Mouse (Mus musculus): ENCODE results near the gene Dynlrb1. TPM values are rescaled to one million over a fixed set of nuclear protein-coding genes. Genes with fewer than 3 reads are reported as not detected.

Dynlrb1 gene
- total and polyA plus RNA-seq, 3 experiments, result 193 to 329 TPM; not detected in 1

DNA sequence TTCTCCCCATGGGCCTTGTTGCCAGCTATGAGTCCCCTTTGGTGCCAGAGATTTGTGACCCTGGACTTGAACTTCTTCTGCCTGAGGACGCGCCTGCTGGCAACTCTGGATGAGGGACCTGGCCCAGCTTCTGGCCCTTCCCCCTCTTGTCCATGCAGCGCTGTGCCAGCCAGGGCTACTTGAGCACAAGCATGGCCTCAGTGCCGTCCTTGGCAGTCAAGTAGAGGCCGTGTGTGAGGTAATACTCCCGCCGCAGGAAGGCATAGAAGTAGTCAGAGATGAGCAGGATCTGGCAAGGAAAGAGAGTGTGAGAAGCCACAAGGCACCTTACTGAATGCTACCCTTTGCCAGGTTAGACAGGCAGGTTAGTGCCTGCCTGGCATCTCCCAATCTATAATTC, 42.0 kb downstream of the Dynlrb1 start:
- Histone ChIP-seq H3K27ac (ENCODE audit: control insufficient read depth, low read depth, low read length) (no peak overlapping the region), H3K27me3 (ENCODE audit: control insufficient read depth in 1 of 2, insufficient read depth in 2 of 2, low read length in 2 of 2) (no peaks in the 10 kb centered on the region), H3K4me1 (ENCODE audit: control insufficient read depth in 1 of 2, insufficient read depth in 2 of 2, low read length in 2 of 2) (no peaks in the 10 kb centered on the region), H3K9me3 (replicated peaks; ENCODE audit: insufficient read depth, low read length) (no peaks in the 10 kb centered on the region), H3K36me3 (ENCODE audit: control insufficient read depth in 1 of 2, insufficient read depth in 2 of 2, low read length in 2 of 2) (peaks cover 0 to 1% of the 10 kb centered on the region in 2 experiments; a peak in 1 of 4 replicates), H3K79me2 (ENCODE audit: control insufficient read depth, insufficient read depth, low read length, poor library complexity) (no peaks in the 10 kb centered on the region), H3K4me3 (ENCODE audit: control insufficient read depth in 1 of 2, insufficient read depth in 1 of 2, low read depth in 2 of 2, low read length in 2 of 2) (no peak overlapping the region), H3K9ac (ENCODE audit: control insufficient read depth, low read depth, low read length, poor library complexity, severe bottlenecking) (no peak overlapping the region)
- TF ChIP-seq ZKSCAN1 (IDR thresholded peaks at IDR 0.05; ENCODE audit: low read depth, low read length) (no peak), MAFK (IDR thresholded peaks at IDR 0.05; ENCODE audit: borderline replicate concordance, low read depth, low read length) (no peak), ETS1 (IDR thresholded peaks at IDR 0.05; ENCODE audit: low read depth, low read length) (no peak), POLR2AphosphoS5 (IDR thresholded peaks at IDR 0.05; ENCODE audit: borderline replicate concordance, low read depth, low read length) (no peak), ELF1 (IDR thresholded peaks at IDR 0.05; ENCODE audit: low read depth, low read length) (no peak), POLR2A (IDR thresholded peaks at IDR 0.05; ENCODE audit: control insufficient read depth in 1 of 2, insufficient read depth in 1 of 2, low read depth in 1 of 2, low read length in 2 of 2, poor library complexity in 1 of 2) (no peak), GATA1 (IDR thresholded peaks at IDR 0.05; ENCODE audit: low read depth, low read length) (no peak), ZC3H11A (IDR thresholded peaks at IDR 0.05; ENCODE audit: low read depth, low read length) (no peak), HCFC1 (IDR thresholded peaks at IDR 0.05; ENCODE audit: low read depth, low read length) (no peak), JUND (IDR thresholded peaks at IDR 0.05; ENCODE audit: low read depth, low read length) (no peak), TCF12 (IDR thresholded peaks at IDR 0.05; ENCODE audit: low read depth, low read length) (no peak), RCOR1 (IDR thresholded peaks at IDR 0.05; ENCODE audit: low read depth, low read length) (no peak), TBP (IDR thresholded peaks at IDR 0.05; ENCODE audit: low read depth, low read length) (no peak), CHD2 (IDR thresholded peaks at IDR 0.05; ENCODE audit: low read length) (no peak), ZNF384 (IDR thresholded peaks at IDR 0.05; ENCODE audit: low read depth, low read length) (no peak), GABPA (IDR thresholded peaks at IDR 0.05; ENCODE audit: low read depth, low read length) (no peak), CHD1 (IDR thresholded peaks at IDR 0.05; ENCODE audit: low read depth, low read length) (no peak)
- no peak for DNase-seq (ENCODE audit: low read depth, low spot score)

DNA sequence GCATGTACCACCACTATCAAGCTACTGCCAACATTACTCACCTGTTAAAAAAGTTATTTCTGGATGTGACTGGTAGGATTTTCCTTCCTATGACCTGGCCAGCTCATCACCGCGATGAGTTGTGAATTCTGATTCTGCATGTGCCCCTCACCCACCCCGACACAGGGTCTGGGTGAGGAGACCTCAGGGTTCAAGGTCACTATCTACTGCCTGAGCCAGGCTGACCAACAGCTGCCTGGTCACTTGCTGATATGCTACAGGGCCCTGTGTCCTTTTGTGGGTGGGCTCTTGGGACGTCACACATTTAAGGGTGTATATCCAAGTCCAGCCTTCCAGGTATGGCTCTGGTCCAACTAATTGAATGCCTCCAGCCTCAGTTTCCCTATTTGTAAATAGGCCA, 42.8 kb downstream of the Dynlrb1 start:
- Histone ChIP-seq H3K27me3 (ENCODE audit: control insufficient read depth in 1 of 2, insufficient read depth in 2 of 2, low read length in 2 of 2) (no peaks in the 10 kb centered on the region), H3K4me3 (ENCODE audit: control insufficient read depth in 1 of 2, insufficient read depth in 1 of 2, low read depth in 2 of 2, low read length in 2 of 2) (no peak overlapping the region), H3K9me3 (replicated peaks; ENCODE audit: insufficient read depth, low read length) (no peaks in the 10 kb centered on the region), H3K27ac (ENCODE audit: control insufficient read depth, low read depth, low read length) (no peak overlapping the region), H3K79me2 (ENCODE audit: control insufficient read depth, insufficient read depth, low read length, poor library complexity) (no peaks in the 10 kb centered on the region), H3K9ac (ENCODE audit: control insufficient read depth, low read depth, low read length, poor library complexity, severe bottlenecking) (no peak overlapping the region), H3K4me1 (ENCODE audit: control insufficient read depth in 1 of 2, insufficient read depth in 2 of 2, low read length in 2 of 2) (no peaks in the 10 kb centered on the region), H3K36me3 (ENCODE audit: control insufficient read depth in 1 of 2, insufficient read depth in 2 of 2, low read length in 2 of 2) (peaks cover 0 to 1% of the 10 kb centered on the region in 2 experiments; a peak in 1 of 4 replicates)
- DNase-seq (ENCODE audit: low read depth, low spot score), result no peak
- TF ChIP-seq SIN3A (IDR thresholded peaks at IDR 0.05; ENCODE audit: low read length), result no peak
- TF ChIP-seq JUND (IDR thresholded peaks at IDR 0.05; ENCODE audit: low read depth, low read length), result no peak
- TF ChIP-seq ZMIZ1 (IDR thresholded peaks at IDR 0.05; ENCODE audit: low read depth, low read length), result no peak
- no peak for TF ChIP-seq CHD1 (IDR thresholded peaks at IDR 0.05; ENCODE audit: low read depth, low read length)
- no peak for TF ChIP-seq POLR2A (IDR thresholded peaks at IDR 0.05; ENCODE audit: control insufficient read depth in 1 of 2, insufficient read depth in 1 of 2, low read depth in 1 of 2, low read length in 2 of 2, poor library complexity in 1 of 2)
- no peak for TF ChIP-seq ETS1 (IDR thresholded peaks at IDR 0.05; ENCODE audit: low read depth, low read length)
- no peak for TF ChIP-seq E2F4 (IDR thresholded peaks at IDR 0.05; ENCODE audit: borderline replicate concordance, low read depth, low read length)
